Mouse (Mus musculus): ENCODE data around the gene Egflam.

Egflam gene

DNA sequence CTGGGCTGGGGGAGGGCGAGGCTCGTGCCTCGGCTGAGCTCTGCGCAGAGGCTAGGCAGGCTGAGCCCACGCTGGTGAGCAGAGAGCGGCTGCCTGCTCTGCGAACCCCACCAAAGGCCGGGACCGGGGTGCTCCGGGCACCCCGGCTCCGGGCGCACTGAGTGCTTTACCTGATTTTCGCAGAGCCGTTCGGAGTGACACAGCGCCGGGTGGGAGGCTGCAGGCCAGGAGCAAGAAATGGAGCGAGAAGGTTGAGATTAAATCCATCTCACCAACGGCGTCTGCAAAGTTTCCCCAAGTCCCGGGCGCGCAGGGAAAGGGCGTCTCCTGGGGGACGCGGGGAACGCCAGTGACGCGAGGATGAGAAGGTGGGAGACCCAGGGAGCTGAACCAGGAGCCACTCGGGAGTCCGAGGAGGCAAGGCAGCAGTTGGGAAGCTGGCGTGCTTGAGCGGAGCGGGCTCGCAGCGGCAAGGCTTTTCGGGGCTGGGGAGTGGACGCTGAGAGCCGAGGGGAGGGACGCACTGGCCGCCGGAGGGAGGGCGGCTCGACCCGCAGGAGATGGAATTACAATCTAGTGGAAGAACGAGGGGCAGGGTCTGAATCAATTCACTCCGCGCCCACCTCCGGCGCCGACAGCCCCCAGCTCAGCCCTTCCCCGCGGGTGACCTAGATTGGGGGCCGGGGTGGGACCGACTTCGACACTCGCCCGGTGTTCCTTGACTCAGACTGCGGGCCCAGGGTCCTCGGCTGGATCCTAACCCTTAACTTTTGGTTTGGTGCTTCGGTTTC is at the start of gene Egflam:
Egflam (minus strand) TSS at position 578 of the 791 bp plus-strand sequence.
- no peak for DNase-seq (ENCODE audit: low spot score)

DNA sequence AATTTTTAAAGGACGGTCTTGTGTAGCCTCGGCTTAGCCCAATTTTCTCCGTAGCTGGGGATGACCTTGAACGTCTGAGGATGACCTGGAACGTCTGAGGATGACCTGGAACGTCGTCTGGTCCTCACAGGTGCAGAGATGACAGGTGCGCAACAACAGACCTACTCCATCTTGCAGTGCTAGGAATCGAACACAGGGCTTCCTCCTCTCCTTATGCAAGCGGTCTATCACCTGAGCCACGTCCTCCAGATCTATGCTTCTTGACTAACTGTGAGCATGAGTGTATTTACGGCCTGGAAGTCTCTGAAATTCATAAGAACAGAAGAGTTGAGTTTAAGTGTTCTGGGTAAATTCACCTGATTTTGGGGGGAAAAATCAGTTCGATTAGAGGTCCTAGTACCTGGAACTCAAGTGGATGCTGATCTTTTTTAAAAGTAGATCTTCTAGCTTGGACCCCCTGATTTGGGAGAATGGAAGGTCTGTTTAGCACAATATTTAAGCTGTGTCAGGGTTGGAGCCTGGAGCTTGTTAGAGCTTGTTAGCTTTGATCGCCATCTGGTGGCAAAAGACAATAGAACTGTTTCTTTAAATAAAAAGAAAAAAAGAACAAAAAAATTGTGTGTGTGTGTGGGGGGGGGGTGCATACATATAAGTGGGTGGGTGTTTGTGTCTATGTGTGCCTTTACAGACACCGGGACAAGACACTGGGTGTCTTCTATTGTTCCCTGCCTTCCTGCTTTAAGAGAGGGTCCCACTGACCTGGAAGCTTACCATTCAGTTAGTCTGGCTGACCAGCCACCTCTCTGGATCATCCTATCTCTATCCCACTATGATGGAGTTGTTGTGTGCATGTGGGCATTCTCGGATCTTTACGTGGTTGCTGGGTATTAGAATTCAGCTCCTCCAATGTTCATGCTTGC is 45.5 kb upstream of the Egflam start:
- peak; percentile 34 for DNase-seq (ENCODE audit: low spot score)

DNA sequence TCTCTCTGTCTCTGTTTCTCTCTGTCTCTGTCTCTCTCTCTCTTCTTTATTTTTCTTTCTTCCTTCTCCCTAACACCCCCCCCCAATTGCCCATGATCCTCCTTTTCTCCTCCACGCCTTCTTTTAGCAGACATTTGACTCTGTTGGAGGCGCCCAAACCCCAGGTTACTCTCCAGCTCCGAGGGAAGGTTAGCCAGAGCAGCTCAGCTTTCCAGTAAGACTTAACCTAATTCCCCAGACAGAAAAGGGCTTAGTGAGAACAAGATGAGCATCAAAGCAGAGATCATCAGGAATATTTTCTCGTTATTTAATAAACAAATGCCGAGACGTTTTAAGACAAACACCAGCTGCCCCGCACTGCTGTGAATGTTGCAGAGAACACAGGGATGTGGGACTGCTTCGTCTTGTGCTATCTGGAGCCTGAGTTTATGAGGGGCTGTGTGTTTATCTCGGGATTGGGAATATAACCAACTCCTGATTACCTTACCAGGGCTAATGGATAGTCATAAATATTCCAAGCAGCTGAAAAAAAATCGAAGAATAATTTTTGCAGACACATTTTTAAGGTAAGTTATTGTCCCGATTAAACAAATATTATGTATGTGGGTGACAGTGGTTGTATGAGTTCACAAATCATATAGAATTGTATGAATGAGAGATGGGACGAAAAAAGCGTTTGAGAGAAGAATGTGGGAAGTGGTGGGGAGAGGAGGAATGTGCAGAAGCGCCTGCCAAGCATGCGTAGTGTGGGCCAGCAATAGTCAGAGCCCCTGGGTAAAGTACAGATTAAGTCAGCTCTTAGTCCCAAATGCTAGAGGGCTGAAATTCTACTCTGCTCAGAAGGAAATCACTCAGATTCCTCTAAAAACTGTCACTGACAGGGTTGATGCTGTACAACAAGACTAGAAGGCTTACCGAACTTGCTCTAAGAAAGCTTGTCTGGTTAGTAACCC is 44.2 kb upstream of the Egflam start:
- no peak for DNase-seq (ENCODE audit: low spot score)

DNA sequence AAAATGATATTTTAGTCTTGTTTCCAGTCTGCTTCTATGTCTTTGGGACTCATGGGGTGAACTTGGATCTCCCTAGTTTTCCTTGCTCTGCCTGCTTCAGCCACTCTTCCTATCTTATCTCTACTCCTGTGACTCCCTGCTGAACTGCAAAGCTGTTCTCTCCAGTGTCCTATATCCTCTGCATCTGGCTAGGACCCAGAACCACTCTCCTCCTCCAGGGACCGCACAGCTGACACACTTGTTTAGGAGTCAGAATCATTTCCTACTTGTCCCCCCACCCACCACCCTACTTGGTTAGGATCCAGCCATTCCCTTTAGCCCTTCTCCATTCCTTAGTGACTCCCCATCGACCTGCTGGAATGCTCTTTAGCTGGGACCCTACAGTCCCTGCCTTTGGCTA is 26.1 kb upstream of the Egflam start:
- no peak for DNase-seq (ENCODE audit: low spot score)

DNA sequence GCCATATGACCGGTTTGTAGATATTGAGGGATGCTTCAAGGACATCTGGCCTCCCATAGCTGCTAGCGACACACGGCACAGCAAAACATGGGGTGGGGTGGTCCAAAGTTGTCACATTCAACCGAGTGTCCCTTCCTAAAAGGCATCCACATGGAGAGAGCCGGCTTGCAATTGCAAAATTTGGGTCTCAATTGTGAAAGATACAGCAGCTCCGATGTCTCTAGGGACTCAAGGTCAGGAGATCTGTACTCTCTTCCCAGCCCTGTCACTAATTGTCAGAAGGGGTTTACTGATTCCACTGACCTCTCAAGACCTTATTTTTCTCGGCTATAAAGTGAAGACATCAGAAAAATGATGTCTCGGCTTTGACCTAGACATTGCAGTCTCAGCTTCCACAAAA is 6.3 kb upstream of the Egflam start:
- no peak for DNase-seq (ENCODE audit: low spot score)

DNA sequence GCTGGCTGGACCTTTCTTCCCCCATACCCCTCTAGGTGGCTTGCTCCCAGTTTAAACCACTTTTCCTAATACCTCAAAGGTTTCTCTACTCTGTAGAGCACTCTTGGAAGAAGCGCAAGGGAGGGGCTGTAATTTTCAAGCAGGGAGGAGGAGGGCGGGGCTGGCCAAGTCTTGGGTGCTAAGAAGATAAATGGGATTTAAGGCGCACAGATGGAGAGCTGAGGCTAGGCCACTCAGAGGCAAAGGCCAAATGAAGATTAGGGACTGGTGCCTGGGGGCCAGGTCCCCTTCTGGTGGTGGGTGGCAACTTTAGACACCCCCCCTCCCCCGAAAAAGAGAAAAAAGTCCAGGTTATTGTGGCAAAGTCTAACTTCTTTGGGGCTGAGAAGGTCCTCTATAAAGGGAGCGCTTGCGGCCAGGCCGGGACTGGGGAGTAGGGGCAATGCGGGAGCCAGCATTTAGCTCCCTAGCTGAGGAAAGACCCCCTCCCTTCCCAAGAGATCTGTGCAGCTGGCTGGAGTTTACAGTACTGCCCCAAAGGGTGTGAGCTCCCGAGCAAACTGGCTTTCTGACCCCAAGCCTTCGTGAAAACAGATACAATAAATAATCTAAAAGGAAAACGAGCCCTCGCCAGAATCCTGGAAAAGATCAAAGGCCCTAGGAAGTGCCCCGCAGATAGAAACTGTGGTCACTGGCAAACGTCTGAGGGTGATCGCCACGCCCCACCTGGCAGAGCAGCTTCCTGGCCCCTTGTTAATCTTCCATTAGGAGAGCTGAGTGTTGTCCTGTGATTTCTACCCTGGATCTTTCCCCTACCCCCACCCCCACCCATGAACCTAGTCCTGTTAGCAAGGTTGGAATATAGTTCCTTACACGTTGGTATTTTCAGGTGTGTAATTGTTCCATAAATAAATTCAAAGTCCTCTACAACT is 680 bp upstream of the Egflam start:
- no peak for DNase-seq (ENCODE audit: low spot score)

DNA sequence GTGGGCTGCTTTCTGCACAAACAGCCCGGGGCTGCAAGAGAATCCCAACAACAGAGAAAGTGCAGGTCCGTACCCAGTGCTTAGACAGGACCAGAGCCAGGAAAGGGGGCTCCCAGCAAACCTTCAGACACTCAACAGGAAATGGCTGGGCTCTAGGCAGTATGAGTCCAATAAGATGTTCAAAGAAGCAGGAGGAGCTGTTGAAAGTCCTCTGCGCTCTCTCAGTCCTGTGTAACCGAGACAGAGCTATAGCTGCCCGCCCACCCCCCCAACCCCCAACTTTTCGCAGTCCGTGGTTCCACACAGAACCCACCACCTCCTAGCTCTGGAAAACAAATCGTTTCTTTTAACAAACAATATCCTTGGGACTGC is 763 bp downstream of the Egflam start:
- DNase-seq (ENCODE audit: low spot score), result no peak

DNA sequence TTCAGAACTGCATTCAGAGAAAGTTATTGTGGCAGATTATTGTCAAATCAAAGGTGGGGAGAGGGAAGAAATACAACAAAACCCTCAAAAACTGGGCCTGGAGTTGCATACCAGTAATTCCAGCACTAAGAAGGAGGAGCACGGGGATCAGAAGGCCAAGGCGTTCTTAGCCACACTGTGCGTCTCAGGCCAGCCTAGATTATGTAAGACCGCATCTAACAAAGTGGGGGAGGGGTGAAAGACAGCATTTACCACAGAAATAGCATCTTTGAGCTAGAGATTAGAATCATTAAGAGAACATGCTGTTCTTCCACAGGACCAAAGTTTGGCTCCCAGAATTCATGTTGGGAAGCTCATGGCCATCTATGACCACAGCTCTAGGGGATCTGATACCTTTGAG is 14.8 kb downstream of the Egflam start:
- no peak for DNase-seq (ENCODE audit: low spot score)

DNA sequence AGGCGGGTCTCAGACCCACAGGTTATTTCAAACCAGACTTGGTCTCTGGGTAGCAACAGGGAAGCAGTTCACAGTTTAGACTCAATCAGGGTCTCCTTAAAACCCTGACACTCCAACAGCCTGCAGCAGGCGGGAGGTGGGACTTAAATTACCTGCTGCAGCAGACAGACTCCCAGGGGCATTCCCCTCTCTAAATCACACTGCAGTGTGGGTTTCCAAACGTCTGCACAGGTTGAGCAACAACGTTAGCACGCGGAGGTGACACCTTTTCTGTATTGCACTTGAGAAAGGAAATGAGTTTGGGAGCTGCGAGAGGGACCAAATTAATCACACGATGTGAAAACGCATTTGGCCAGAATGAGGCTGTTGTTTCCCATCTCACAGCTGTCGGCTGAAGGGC is 15.7 kb downstream of the Egflam start:
- no peak for DNase-seq (ENCODE audit: low spot score)

DNA sequence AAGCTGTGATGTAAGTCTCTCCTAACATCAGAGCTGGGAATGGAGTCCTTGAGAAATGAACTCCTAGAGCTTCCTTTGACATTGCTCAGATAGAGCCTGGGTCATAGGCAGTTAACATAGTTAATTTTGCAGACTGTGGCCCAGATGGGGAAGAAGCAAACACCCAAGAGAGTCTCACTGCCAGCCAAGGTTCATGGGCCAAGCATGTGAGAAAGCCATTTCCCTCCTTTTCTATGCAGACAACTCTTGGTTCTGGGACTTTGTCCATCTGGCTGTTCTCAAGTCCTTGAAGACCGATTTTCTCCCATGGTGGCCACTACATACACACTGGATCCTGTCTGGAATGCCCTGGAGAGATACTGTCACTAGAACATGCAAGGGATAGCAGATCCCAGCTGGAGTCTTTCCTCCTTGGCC is 45.6 kb downstream of the Egflam start:
- no peak for DNase-seq (ENCODE audit: low spot score)

DNA sequence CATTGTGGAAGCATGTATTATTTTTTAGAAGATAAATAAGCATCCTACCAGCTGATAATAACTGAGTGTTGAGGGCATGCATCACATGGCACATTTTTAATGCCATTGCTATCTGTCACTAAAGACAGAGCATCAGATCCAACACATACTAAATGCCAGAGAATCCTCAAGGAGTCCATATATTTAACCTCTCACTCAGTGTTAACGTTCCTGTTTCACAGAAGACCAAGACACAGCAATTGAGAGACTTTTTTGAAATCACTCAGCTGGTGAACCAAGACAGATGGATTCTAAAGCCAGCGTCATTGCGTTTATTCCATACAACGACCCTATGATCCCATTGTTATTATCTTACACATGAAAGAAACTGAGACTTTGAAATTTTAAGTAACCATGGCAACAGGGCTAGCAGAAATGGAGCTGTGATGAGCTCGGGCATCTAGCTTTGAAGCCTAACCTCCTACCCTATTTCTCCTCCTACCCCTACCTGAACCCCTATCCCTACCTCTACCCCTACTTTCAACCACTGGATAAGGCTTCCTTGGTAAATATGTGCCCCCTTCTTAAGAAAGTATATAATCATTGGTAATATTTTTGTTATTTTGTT is 57.4 kb downstream of the Egflam start:
- no peak for DNase-seq (ENCODE audit: low spot score)

DNA sequence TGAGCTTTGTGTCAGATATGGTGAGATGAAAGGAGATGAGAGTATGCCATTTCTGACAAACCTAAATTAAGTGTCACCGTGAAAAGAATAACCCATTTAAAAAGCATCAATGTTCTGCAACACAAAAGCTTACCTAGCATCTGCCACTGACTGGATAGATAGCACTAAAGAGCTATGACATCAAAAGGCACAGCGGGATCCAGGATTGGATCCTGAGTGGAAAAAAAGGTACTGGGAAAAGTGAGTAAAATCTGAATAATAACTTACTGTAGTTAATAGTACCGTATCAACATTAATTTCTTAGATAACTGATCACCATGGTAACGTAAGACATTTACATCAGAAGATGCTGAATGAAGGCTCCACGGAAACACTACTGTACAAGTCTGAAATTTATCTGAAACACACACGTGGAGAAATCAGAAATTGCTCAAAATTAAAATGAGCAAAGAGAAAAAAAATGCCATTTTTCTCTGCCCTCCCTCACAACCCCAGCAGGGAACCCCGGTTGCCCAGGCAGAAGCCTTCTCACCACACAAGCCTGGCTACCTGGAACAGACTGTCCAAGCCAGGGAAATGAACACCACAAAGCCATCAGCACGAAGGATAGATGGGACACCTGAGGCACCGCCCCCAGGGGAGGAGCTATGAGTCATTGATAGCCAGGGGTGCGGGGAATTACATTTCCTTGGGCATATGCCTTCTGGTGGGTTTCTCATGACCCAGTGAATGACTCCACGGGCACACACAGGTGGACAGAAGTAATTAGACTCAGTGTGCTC is 63.5 kb downstream of the Egflam start:
- DNase-seq (ENCODE audit: low spot score), result no peak

DNA sequence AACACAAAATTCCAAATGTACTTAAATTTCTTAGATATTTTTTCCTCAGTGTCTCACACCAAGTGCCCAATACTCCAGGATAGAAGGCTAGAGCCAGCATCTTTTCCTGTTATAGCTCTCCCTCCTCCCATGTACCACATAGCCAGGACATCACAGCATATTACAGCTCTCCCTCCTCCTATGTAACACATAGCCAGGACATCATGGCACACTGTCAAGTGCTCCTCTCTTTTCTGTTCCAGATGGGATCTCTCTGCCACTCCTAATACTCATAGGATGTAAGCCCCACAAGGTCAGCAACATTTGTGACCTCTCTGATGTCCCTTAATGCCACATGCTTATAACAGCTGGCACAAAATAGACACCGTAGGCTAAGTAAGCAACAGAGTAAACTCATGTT is 65.3 kb downstream of the Egflam start:
- no peak for DNase-seq (ENCODE audit: low spot score)

DNA sequence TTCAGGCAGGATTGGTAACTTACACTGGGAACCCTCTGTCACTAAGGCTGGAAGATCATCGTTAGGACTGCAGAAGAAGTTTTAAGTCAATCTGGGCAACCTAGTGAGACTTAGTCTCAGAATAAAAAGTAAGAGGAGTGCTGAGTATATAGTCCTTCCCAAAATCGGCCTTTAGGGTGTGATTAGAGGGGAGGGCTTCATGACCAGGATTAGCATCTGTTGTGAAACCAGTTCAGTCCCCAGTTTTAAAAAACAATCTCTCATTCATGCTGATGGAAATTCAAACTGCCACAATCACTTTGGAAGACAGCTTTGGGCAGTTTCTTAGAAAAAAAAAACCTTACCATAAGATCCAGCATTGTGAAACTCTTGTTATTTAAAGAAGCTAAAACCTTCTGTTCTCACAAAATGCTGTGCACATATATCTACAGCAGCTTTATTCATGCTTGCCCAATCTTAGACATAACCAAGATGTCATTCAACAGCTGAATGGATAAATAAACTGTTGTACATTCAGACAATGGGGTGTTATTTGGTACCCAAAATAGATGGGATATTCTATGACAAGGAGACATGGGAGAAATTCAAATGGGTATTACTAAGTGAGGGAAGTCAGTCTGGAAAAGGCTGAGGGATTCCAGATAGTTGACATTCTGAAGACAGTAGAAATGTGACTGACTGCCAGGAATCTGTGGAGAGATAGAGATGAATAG is 75.4 kb downstream of the Egflam start:
- DNase-seq (ENCODE audit: low spot score), result no peak

DNA sequence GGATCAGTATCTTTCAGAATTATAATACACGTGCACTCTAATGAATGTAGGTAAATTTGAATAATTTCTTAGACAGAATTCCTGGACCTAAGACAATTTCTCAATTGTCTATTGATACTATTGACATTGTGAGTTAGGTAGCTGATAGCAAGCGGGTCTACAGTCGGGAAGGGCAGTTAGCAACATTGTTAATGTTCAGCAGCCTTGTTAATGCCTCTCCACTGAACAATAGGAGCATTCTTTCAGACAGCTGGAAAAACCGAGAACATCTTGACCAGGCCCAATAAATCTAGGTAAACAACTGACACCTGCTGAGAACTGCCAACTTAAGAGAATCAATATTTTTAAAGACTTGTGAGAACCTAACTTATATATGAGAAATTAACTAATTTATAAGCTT is 77.3 kb downstream of the Egflam start:
- no peak for DNase-seq (ENCODE audit: low spot score)

DNA sequence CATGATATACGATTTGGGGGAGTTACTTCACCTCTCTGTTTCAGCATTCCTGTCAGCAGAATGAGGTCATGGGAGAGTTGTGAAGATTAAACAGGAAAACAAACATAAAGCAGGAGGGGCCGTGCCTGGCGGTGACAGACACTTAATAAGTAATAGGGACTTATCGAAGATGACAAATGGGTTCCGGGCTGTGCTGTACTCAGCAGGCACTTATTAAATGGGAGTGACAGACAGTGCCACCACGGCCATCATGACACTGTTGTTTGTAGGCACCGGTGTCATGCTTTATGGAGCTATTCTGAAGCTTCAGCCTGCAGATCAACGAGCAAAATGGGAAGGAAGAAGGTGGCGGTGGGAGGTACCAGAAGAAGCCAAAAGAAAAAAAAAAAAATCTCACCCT is 82.7 kb downstream of the Egflam start:
- DNase-seq (ENCODE audit: low spot score), result no peak

DNA sequence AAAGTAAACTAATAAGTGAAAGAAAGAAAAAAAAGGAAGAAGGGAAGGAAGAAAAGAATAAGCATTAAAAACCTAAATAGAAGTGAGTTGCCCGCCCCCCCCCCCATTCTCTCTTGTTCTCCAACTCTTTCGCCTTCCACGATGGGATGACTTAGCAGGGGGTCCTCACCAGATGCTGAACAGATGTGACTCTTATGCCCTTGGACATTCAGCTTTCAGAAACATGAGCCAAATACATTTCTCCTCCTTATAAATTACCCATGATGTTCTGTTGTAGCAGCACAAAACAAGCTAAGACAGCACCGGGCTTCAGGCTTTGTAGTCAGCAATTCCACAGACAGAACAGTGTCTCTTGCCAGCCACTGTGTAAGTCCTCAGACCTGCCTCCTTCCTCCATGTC is 89.5 kb downstream of the Egflam start:
- DNase-seq (ENCODE audit: low spot score), result no peak

DNA sequence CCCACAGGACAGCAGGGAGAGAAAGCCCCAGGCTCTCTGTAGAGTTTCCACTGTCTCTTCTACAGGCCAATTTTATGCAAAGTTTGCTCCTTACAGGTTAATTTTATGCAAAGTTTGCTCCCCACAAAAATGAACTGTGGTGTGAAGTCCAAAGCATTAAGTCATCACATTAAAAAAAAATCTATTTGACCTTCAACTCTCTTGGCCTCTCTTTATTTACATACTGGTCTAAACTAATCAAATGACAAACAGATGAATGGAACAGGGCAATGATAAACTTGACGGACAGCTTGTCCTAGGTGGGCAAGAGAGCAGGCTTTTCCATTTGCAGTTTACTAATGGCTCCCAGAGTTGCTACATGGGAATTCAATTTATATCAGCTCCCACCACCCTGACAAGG is 98.3 kb downstream of the Egflam start:
- no peak for DNase-seq (ENCODE audit: low spot score)

DNA sequence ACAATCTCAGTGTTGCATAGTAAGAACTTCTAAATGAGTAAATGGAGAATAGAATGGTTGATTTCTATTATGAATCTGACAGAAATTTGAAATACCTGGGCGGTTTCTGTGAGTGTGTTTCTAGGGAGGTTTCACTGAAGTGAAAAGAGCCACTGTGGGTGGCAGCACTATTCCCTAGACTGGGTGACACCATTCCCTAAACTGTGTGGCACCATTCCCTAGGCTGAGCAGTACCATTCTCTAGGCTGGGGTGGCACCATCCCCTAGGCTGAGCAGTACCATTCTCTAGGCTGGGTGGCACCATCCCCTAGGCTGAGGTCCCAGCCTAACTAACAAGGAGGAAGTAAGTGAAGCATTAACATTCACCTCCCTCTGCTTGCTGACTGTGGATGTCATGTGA is 103.0 kb downstream of the Egflam start:
- DNase-seq (ENCODE audit: low spot score), result no peak
